Mouse (Mus musculus) heart, adult 2 months (tissue): ENCODE measurements at regions not wholly inside any gene's neighbourhood (a gene's known extent, or its start where the extent isn't known, plus 50 kb on each side); places are given as distances from the start of the nearest gene placed in this dataset.

Experiments used
- DNase-seq, 2 experiments: peaks; one replicate each; pipeline ENCODE4 v3.0.0; 2021
- H3K27ac ChIP-seq: fragments of 200-600 bp; 2 replicates; pipeline ENCODE4 v1.8.1; 2022
- H3K27me3 ChIP-seq: fragments of 200-500 bp; 2 replicates; pipeline ENCODE4 v1.6.1; 2012; ENCODE audit warnings: mild to moderate bottlenecking, low read length, inconsistent platforms, mixed read lengths; ENCODE audit not compliant: control insufficient read depth, insufficient read depth
- H3K36me3 ChIP-seq: fragments of 200-500 bp; 2 replicates; pipeline ENCODE4 v1.6.1; 2012; ENCODE audit warnings: low read length, inconsistent platforms; ENCODE audit not compliant: control insufficient read depth, insufficient read depth
- H3K4me1 ChIP-seq: fragments of 200-500 bp; 2 replicates; pipeline ENCODE4 v1.6.1; 2011; ENCODE audit warnings: low read length; ENCODE audit not compliant: control insufficient read depth, insufficient read depth
- H3K4me3 ChIP-seq: fragments of 200-600 bp; 2 replicates; pipeline ENCODE4 v1.8.1; 2022
- H3K79me2 ChIP-seq: fragments of 200-500 bp; replicated peaks from 2 replicates; pipeline ENCODE4 v1.6.1; 2012; ENCODE audit warnings: mild to moderate bottlenecking, inconsistent platforms, low read length, moderate library complexity, mixed read lengths; ENCODE audit not compliant: control insufficient read depth, insufficient read depth
- H3K9ac ChIP-seq: fragments of 200-500 bp; 2 replicates; pipeline ENCODE4 v1.6.1; 2012; ENCODE audit warnings: low read depth, mild to moderate bottlenecking, control low read depth, inconsistent platforms, low read length, mixed read lengths
- CTCF ChIP-seq: fragments of 200-600 bp; IDR thresholded peaks from 2 replicates; pipeline ENCODE4 v1.8.1; 2022; ENCODE audit warnings: antibody characterized with exemption, mild to moderate bottlenecking, moderate library complexity
- EP300 ChIP-seq: fragments of 200-500 bp; IDR thresholded peaks from 2 replicates; pipeline ENCODE4 v1.6.1; 2011; ENCODE audit warnings: low read depth, low read length, control low read depth; ENCODE audit not compliant: insufficient read depth
- POLR2A ChIP-seq: fragments of 200-500 bp; IDR thresholded peaks from 2 replicates; pipeline ENCODE4 v1.6.1; 2011; ENCODE audit warnings: mild to moderate bottlenecking, low read depth, low read length, control low read depth; ENCODE audit not compliant: insufficient read depth
- WGBS: fragments of 180-500 bp; shearing (Covaris S2); methylation state at CpG from one replicate; pipeline ENCODE4 v1.1.7; 2018; 5-methylcytosine and 5-hydroxymethylcytosine counted together
- intact Hi-C: fragments of 180-260 bp; cut with DNase I; formaldehyde crosslinking; loops from one replicate; pipeline ENCODE4 v1.15.1; 2025

- no peak overlapping the region for H3K27ac ChIP-seq
- H3K9ac ChIP-seq = no peak overlapping the region
- TF ChIP-seq CTCF (peak; percentile 82), EP300 (no peak)
- intact Hi-C loops = loop anchor here (1.0 to 5.0 kb wide), 5 partner anchors 27 to 601 kb away; no protein-coding TSS in a partner anchor
- no peak for DNase-seq
- H3K27me3 ChIP-seq = no peaks in the 10 kb centered on the region
- H3K4me3 ChIP-seq = no peak overlapping the region
- peaks cover 7% of the 10 kb centered on the region for H3K4me1 ChIP-seq
- WGBS = 2% methylated on average over 6 of the region's 6 CpGs
- no peaks in the 10 kb centered on the region for H3K79me2 ChIP-seq
- H3K36me3 ChIP-seq = no peaks in the 10 kb centered on the region
Measured at GRCm38 (mm10) chr10:19518763-19519162, 73.0 kb upstream of the Ifngr1 start.

GRCm38 (mm10) chr10:19522198-19522597, 69.6 kb upstream of the Ifngr1 start:
- H3K9ac ChIP-seq = no peak overlapping the region
- intact Hi-C loops = loop anchor here (5.0 kb wide), 1 partner anchor 75 kb away; no protein-coding TSS in a partner anchor
- peaks cover 5% of the 10 kb centered on the region for H3K4me1 ChIP-seq
- TF ChIP-seq EP300 = no peak
- TF ChIP-seq CTCF = no peak
- no peak for TF ChIP-seq POLR2A
- no peak overlapping the region; the same call in 1 of the 2 replicates for H3K27ac ChIP-seq
- no peaks in the 10 kb centered on the region for H3K27me3 ChIP-seq
- WGBS = 17% methylated on average over 2 of the region's 2 CpGs
- DNase-seq = no peak
- H3K4me3 ChIP-seq = no peak overlapping the region
- no peaks in the 10 kb centered on the region for H3K79me2 ChIP-seq
- no peaks in the 10 kb centered on the region for H3K36me3 ChIP-seq

- TF ChIP-seq CTCF (no peak), EP300 (no peak), POLR2A (no peak)
- intact Hi-C loops = no loop called here
Measured at GRCm38 (mm10) chr10:19525939-19526338, 65.8 kb upstream of the Ifngr1 start.

GRCm38 (mm10) chr10:19526353-19526752, 65.4 kb upstream of the Ifngr1 start:
- Histone ChIP-seq H3K79me2 (no peaks in the 10 kb centered on the region), H3K36me3 (no peaks in the 10 kb centered on the region), H3K4me3 (no peak overlapping the region), H3K9ac (no peak overlapping the region), H3K4me1 (peaks cover 3% of the 10 kb centered on the region), H3K27ac (no peak overlapping the region), H3K27me3 (no peaks in the 10 kb centered on the region)
- DNase-seq = no peak
- intact Hi-C loops = no loop called here
- TF ChIP-seq EP300 (no peak), CTCF (no peak), POLR2A (no peak)
- 23% methylated on average over 1 of the region's 1 CpGs for WGBS

More at GRCm38 (mm10) chr10:19525939-19526338, 65.8 kb upstream of the Ifngr1 start:
- Histone ChIP-seq H3K27me3 (no peaks in the 10 kb centered on the region), H3K36me3 (no peaks in the 10 kb centered on the region), H3K9ac (no peak overlapping the region), H3K27ac (no peak overlapping the region), H3K4me3 (no peak overlapping the region), H3K4me1 (peaks cover 3% of the 10 kb centered on the region), H3K79me2 (no peaks in the 10 kb centered on the region)
- DNase-seq = no peak

- Histone ChIP-seq H3K79me2 (no peaks in the 10 kb centered on the region), H3K27ac (no peak overlapping the region), H3K4me1 (no peaks in the 10 kb centered on the region), H3K4me3 (no peak overlapping the region), H3K36me3 (no peaks in the 10 kb centered on the region), H3K9ac (no peak overlapping the region), H3K27me3 (no peaks in the 10 kb centered on the region)
- WGBS = 93% methylated on average over 5 of the region's 5 CpGs
- TF ChIP-seq EP300 (no peak), CTCF (no peak), POLR2A (no peak)
- intact Hi-C loops = no loop called here
- no peak for DNase-seq
Measured at GRCm38 (mm10) chr10:19529655-19530054, 62.1 kb upstream of the Ifngr1 start.

GRCm38 (mm10) chr10:19530056-19530455, 61.7 kb upstream of the Ifngr1 start:
- 86% methylated on average over 6 of the region's 6 CpGs for WGBS
- Histone ChIP-seq H3K4me1 (no peaks in the 10 kb centered on the region), H3K27ac (no peak overlapping the region), H3K79me2 (no peaks in the 10 kb centered on the region), H3K4me3 (no peak overlapping the region), H3K27me3 (no peaks in the 10 kb centered on the region), H3K9ac (no peak overlapping the region), H3K36me3 (no peaks in the 10 kb centered on the region)
- TF ChIP-seq CTCF (no peak), EP300 (no peak), POLR2A (no peak)
- intact Hi-C loops = no loop called here
- no peak for DNase-seq
